Mouse (Mus musculus): ENCODE results near the gene Apoe. TPM values are rescaled to one million over a fixed set of nuclear protein-coding genes. Genes with fewer than 3 reads are reported as not detected.
A peak's percentile ranks its signal among the peaks of the same experiment; 100 is the strongest.

Apoe gene
- polyA plus RNA-seq, 1 experiment: 12.1 TPM

- Histone ChIP-seq H3K9me3 (ENCODE audit: control insufficient read depth, low read length) (no peaks in the 10 kb centered on the region), H3K36me3 (ENCODE audit: control insufficient read depth) (peaks cover 72% of the 10 kb centered on the region), H3K4me3 (replicated peaks) (no peak overlapping the region), H3K27me3 (ENCODE audit: control insufficient read depth) (no peaks in the 10 kb centered on the region), H3K4me1 (ENCODE audit: control insufficient read depth) (peaks cover 27% of the 10 kb centered on the region)
- TF ChIP-seq TAL1 (IDR thresholded peaks at IDR 0.05; ENCODE audit: low read length): no peak
These were observed 11.7 kb upstream of the Apoe start for GRCm38 (mm10) chr7:19710650-19711049.

GRCm38 (mm10) chr7:19705271-19705670 lies 6.3 kb upstream of the Apoe start:
- Histone ChIP-seq H3K4me3 (replicated peaks) (no peak overlapping the region), H3K4me1 (ENCODE audit: control insufficient read depth) (peaks cover 16% of the 10 kb centered on the region), H3K9me3 (ENCODE audit: control insufficient read depth, low read length) (no peaks in the 10 kb centered on the region), H3K36me3 (ENCODE audit: control insufficient read depth) (peaks cover 77% of the 10 kb centered on the region), H3K27me3 (ENCODE audit: control insufficient read depth) (no peaks in the 10 kb centered on the region)
- no peak for TF ChIP-seq GATA1 (IDR thresholded peaks at IDR 0.05; ENCODE audit: low read length)
- no peak for TF ChIP-seq TAL1 (IDR thresholded peaks at IDR 0.05; ENCODE audit: low read length)

GRCm38 (mm10) chr7:19704475-19704874 lies 5.5 kb upstream of the Apoe start:
- Histone ChIP-seq H3K4me1 (ENCODE audit: control insufficient read depth) (peaks cover 22% of the 10 kb centered on the region), H3K27me3 (ENCODE audit: control insufficient read depth) (peaks cover 2% of the 10 kb centered on the region; the same call in 1 of the 2 replicates), H3K36me3 (ENCODE audit: control insufficient read depth) (peaks cover 72% of the 10 kb centered on the region), H3K4me3 (replicated peaks) (no peak overlapping the region), H3K9me3 (ENCODE audit: control insufficient read depth, low read length) (no peaks in the 10 kb centered on the region)
- TF ChIP-seq TAL1 (IDR thresholded peaks at IDR 0.05; ENCODE audit: low read length) (no peak), GATA1 (IDR thresholded peaks at IDR 0.05; ENCODE audit: low read length) (no peak)

- Histone ChIP-seq H3K4me1 (ENCODE audit: control insufficient read depth) (peaks cover 37% of the 10 kb centered on the region), H3K9me3 (ENCODE audit: control insufficient read depth, low read length) (no peaks in the 10 kb centered on the region), H3K36me3 (ENCODE audit: control insufficient read depth) (peaks cover 59% of the 10 kb centered on the region), H3K27me3 (ENCODE audit: control insufficient read depth) (peaks cover 17% of the 10 kb centered on the region), H3K4me3 (replicated peaks) (no peak overlapping the region)
- TF ChIP-seq TAL1 (IDR thresholded peaks at IDR 0.05; ENCODE audit: low read length): no peak
- TF ChIP-seq GATA1 (IDR thresholded peaks at IDR 0.05; ENCODE audit: low read length): no peak
These were observed 4.0 kb upstream of the Apoe start for GRCm38 (mm10) chr7:19702859-19703555.

GRCm38 (mm10) chr7:19701069-19701761 lies 2.2 kb upstream of the Apoe start:
- TF ChIP-seq GATA1 (IDR thresholded peaks at IDR 0.05; ENCODE audit: low read length): no peak
- TF ChIP-seq TAL1 (IDR thresholded peaks at IDR 0.05; ENCODE audit: low read length): no peak
- peaks cover 4% of the 10 kb centered on the region; the same call in 1 of the 2 replicates for H3K9me3 ChIP-seq (ENCODE audit: control insufficient read depth, low read length)
- no peak overlapping the region for H3K4me3 ChIP-seq (replicated peaks)
- H3K27me3 ChIP-seq (ENCODE audit: control insufficient read depth): peaks cover 35% of the 10 kb centered on the region
- H3K4me1 ChIP-seq (ENCODE audit: control insufficient read depth): peaks cover 44% of the 10 kb centered on the region
- H3K36me3 ChIP-seq (ENCODE audit: control insufficient read depth): peaks cover 55% of the 10 kb centered on the region

DNA sequence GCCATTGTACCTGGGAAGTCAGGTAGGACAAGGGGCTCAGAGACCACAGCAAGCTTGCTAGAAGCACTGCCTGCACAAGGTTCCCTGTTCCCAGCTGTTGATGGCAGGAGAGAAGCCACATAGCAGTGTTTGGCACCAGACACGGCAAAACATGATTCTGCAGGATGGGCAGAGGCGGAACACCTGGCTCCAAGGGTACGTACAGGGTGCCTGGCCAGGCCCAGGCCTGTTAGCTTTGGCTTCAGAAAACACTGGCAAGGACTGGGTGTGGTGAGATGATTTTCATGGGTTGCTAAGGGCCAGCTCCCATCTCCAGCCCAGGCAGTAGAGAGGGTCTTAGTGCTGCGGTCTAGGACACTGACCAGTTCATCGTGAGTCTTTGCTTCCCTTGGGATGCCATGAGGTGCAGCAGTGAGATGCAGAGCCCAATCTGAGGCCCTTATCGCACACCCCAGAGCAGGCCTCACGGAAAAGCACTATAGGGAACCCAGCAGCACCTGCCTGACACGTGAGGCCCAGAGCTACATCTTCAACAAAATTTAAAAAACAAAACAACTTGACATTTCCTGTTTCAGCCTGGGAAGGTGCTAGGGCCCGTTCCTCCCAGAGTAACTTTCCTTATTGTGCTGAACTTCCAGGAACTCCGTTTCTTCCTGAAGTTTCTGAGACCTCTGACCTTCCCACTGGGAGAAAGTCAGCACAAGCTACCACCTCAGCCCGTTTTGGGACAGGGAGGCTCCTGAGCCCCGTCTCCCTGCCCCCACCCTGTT lies 1.5 kb upstream of the Apoe start:
- H3K4me1 ChIP-seq (ENCODE audit: control insufficient read depth): peaks cover 49% of the 10 kb centered on the region
- peaks cover 4% of the 10 kb centered on the region; the same call in 1 of the 2 replicates for H3K9me3 ChIP-seq (ENCODE audit: control insufficient read depth, low read length)
- peaks cover 54% of the 10 kb centered on the region for H3K36me3 ChIP-seq (ENCODE audit: control insufficient read depth)
- TF ChIP-seq TAL1 (IDR thresholded peaks at IDR 0.05; ENCODE audit: low read length) (no peak), GATA1 (IDR thresholded peaks at IDR 0.05; ENCODE audit: low read length) (no peak)
- H3K27me3 ChIP-seq (ENCODE audit: control insufficient read depth): peaks cover 35% of the 10 kb centered on the region
- H3K4me3 ChIP-seq (replicated peaks): no peak overlapping the region

DNA sequence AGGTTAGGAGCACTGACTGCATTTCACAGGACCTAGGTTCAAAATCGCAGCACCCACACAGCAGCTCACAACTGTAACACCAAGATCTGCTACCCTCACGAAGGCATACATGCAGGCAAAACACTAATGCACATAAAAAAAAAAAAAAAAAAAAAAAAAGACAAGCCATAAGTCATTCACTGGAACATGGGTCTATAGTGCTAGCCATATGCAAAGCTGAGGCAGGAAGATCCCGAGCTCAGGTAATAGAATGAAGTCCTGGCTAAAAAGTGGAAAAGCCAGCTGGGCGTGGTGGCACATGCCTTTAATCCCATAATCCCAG lies 800 bp upstream of the Apoe start:
- Histone ChIP-seq H3K36me3 (ENCODE audit: control insufficient read depth) (peaks cover 49% of the 10 kb centered on the region), H3K9me3 (ENCODE audit: control insufficient read depth, low read length) (peaks cover 4% of the 10 kb centered on the region; the same call in 1 of the 2 replicates), H3K4me3 (replicated peaks) (no peak overlapping the region), H3K27me3 (ENCODE audit: control insufficient read depth) (peaks cover 35% of the 10 kb centered on the region), H3K4me1 (ENCODE audit: control insufficient read depth) (peaks cover 56% of the 10 kb centered on the region)
- no peak for TF ChIP-seq GATA1 (IDR thresholded peaks at IDR 0.05; ENCODE audit: low read length)
- no peak for TF ChIP-seq TAL1 (IDR thresholded peaks at IDR 0.05; ENCODE audit: low read length)

GRCm38 (mm10) chr7:19697949-19698906 lies 760 bp downstream of the Apoe start:
- Histone ChIP-seq H3K4me1 (ENCODE audit: control insufficient read depth) (peaks cover 65% of the 10 kb centered on the region), H3K4me3 (replicated peaks) (peak overlapping the region; percentile 57)
- no peak for TF ChIP-seq TAL1 (IDR thresholded peaks at IDR 0.05; ENCODE audit: low read length)

More at GRCm38 (mm10) chr7:19697949-19698906, 760 bp downstream of the Apoe start:
- Histone ChIP-seq H3K27me3 (ENCODE audit: control insufficient read depth) (peaks cover 35% of the 10 kb centered on the region), H3K36me3 (ENCODE audit: control insufficient read depth) (peaks cover 33% of the 10 kb centered on the region), H3K9me3 (ENCODE audit: control insufficient read depth, low read length) (peaks cover 4% of the 10 kb centered on the region; the same call in 1 of the 2 replicates)

All from erythroblast, embryonic 14.5 days (primary cell).